Mouse (Mus musculus) olfactory bulb, adult 2 months (tissue): Measurements from ENCODE around the gene Dynll1.

Source experiments
- CTCF ChIP-seq: fragments of 200-500 bp; IDR thresholded peaks from 2 replicates; pipeline ENCODE4 v1.5.1; 2012; ENCODE audit warnings: low read depth, mild to moderate bottlenecking, low read length, moderate library complexity; ENCODE audit not compliant: insufficient read depth
- POLR2A ChIP-seq: fragments of 200-500 bp; IDR thresholded peaks from 2 replicates; pipeline ENCODE4 v1.6.1; 2012; ENCODE audit warnings: mild to moderate bottlenecking, low read depth, low read length, moderate library complexity; ENCODE audit not compliant: insufficient read depth

DNA sequence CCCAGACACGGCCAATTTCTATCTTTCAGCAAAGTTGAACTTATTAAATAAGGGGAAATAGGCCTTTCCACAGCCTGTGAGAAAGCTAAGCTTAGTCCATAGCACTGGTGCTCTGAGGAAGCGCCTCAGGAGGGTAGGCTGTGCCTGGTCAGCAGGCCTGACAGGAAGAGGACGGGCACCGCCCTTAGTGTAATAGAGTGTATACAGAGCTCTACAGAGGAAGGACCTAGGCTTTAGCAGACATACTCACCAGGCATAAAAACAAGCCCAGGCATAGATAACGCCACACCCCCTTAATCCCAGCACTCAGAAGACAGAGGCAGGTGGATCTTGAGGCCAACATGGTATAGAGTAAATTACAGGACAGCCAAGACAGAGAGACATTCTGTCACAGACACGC is 40.4 kb downstream of the Dynll1 start:
- TF ChIP-seq CTCF (no peak), POLR2A (no peak)
